Mouse (Mus musculus): ENCODE results near the gene Ica1l.

The Ica1l gene

DNA sequence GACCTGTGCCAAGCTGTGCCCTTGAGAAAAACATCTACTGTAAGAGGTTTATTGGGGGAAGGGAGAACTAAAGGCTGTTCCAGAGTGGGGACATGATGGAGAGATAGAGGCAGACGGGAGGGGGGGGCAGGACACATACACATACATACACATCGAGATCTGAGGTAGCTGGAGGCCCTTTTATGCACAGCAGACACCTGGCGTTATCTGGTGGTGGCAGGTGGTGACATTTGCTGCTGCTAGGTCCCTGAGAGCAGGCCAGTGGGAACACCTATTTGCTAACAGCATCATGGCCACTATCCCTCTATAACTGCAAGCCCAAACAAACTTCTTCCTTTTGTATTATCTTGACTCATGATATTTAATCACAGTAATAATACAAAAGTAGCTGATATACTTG, 85.8 kb downstream of the Ica1l start:
- DNase-seq, result no peak

GRCm38 (mm10) chr1:59947509-59947908, 95.5 kb downstream of the Ica1l start:
- DNase-seq, result no peak

- DNase-seq, result no peak
These were observed 97.0 kb downstream of the Ica1l start for GRCm38 (mm10) chr1:59945969-59946368.

DNA sequence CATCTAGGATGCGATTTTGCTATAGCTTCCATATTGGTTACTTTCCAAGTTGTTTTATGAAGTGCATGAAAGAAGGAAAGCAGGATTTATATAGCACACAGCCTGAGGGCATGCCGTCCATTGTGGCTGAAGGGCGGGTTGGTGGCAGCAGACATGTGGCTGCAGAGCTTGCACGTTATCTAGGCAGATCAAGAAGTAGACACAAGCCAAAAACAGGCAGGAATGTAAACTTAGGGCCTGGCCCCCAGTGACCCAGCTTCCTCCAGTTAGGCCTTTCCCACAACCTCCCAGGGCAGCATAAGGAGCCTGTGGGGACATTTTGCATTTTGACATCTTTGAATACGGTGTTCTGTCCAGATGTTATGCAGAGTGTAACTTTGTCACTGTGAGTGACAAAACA, 99.2 kb downstream of the Ica1l start:
- DNase-seq, result no peak

DNA sequence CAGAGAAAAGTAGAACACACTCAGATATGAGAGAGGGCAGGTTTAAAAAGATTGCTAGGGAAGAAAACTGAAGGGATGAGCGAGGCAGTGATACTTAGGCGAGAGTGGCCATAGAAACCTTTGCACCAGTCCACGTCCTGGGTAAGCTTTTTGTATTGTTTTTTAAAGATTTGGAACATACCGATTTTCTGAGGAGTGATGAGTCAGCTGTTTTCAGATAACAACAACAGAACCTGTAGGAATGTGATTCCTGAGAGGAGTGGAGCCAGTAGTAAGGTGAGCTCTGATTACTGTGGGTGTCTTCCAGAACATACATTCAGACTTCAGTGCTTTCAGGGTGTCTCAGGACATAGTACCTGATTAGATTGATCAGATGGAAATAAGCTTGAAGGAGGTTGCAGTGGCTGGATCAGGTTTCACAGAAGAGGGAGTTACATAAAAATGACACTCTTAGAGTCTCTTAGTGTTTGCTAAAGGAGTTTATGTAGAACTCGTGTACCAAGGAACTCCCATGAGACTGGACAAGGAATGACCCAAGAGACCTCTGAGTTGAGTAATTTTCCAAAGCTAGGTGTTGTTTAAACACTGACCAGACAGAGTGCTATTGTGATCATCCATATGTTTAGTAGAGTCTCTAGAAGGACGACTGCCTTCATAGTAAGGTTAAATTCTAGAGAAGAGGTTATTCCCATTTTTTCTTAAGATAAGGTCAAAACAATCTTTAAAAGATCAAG, 100.8 kb downstream of the Ica1l start:
- DNase-seq, result no peak

DNA sequence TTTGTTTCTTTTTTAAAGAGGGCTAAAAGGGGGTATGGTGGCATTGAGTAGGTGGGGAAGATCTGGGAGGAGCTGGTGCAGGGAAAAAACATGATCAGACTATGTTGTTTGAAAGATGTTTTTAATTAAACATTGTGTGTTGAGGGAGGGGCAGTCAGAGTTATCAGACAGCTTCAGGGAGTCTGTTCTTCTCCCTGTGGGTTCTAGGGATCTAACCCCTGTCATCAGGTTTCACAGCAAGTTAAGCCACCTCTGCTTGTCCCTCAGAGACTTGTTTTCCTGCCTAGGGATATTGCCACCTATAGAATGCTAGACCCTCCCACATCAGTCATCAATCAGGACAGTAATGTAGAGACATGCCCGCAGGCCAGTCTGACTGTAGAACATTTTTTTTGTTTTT, 101.9 kb downstream of the Ica1l start:
- no peak for DNase-seq

DNA sequence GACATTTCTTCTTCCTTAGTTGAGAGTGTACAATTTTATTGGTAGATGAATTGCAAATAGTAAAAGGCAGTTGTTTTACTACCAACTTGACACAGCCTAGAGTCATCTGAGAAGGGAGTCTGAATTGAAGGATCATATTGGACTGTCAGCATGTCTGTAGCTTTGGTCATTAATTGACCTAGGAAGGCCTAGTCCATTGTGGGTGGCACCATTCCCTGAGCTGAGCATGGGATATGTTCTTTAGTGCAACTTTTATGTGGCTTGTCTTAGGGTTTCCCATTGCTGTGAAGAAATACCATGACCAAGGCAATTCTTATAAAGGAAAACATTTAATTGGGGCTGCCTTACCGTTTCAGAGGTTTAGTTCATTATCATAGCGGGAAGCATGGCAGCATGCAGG, 110.0 kb downstream of the Ica1l start:
- DNase-seq, result no peak
